Comparison of ENCODE assay signal across 8 mouse cellular contexts in genomic region chr10:38965075-38965781, GRCm38 (mm10). TPM values are rescaled to one million over a fixed set of nuclear protein-coding genes. Genes with fewer than 3 reads are reported as not detected.
A peak's percentile ranks its signal among the peaks of the same experiment; 100 is the strongest.
DNase-seq lines count a peak whose midpoint lies in the region; ATAC-seq lines count a peak whose summit lies in the region.

Lama4 (plus strand) TSS chr10:38965515.

- peak within 1 kb of the TSS; percentile 72 for H3K4me2 ChIP-seq in hindbrain, embryonic 13.5 days

- H3K9me3 ChIP-seq in hindbrain, embryonic 13.5 days: no peaks in the 10 kb centered on the region

- intact Hi-C loops in left cerebral cortex, postnatal 10 days (cut with DNase I): no loop called here

- peaks cover 8% of the 10 kb centered on the region; the same call in 1 of the 2 replicates for H3K4me1 ChIP-seq in brown adipose tissue, adult 24 weeks (ENCODE audit: control insufficient read depth, insufficient read depth, insufficient read length, low read length)
- H3K4me1 ChIP-seq in hindbrain, embryonic 13.5 days (replicated peaks): peaks cover 22% of the 10 kb centered on the region

- H3K27ac ChIP-seq in brown adipose tissue, adult 24 weeks (replicated peaks; ENCODE audit: low read depth, low read length): peak within 1 kb of the TSS; percentile 86
- H3K27ac ChIP-seq in hindbrain, embryonic 13.5 days: peak within 1 kb of the TSS; percentile 56

- H3K9ac ChIP-seq in hindbrain, embryonic 13.5 days: peak within 1 kb of the TSS; percentile 72

- H3K27me3 ChIP-seq in hindbrain, embryonic 13.5 days: 0 out of 2 replicates have a peak, but pooled peaks cover 3% of the 10 kb centered on the region

- ATAC-seq in hindbrain, embryonic 13.5 days (ENCODE audit: low FRiP score): peak; percentile 79

- 4% methylated on average over 24 of the region's 24 CpGs for WGBS in hindbrain, embryonic 13.5 days

- H3K4me3 ChIP-seq in brown adipose tissue, adult 24 weeks (ENCODE audit: insufficient read depth, low read depth, low read length): peak within 1 kb of the TSS; percentile 98
- H3K4me3 ChIP-seq in hindbrain, embryonic 13.5 days: peak within 1 kb of the TSS; percentile 45

- peak; percentile 44 for DNase-seq in Muller cell, postnatal 12 days (ENCODE audit: inconsistent ontology term)
- peak; percentile 45 to 62 for DNase-seq in gastrocnemius, adult 8-10 months (ENCODE audit: low spot score in 2 of 2)
- DNase-seq in left cerebral cortex, postnatal 10 days (ENCODE audit: extremely low spot score in 1 of 2, low spot score in 2 of 2): peak; percentile 36 to 82
- peak; percentile 71 to 83 for DNase-seq in lung, postnatal 4 days
- peak; percentile 54 for DNase-seq in right cerebral cortex, postnatal 4 days
- no peak for DNase-seq in cerebellum, adult 9-11 months

- no peaks in the 10 kb centered on the region for H3K36me3 ChIP-seq in hindbrain, embryonic 13.5 days

RNA-seq across cellular contexts. Expression of gene Lama4, which starts in this region (rescaled TPM):
- 35.4 and 58.9 TPM in 2 replicates for polyA plus RNA-seq in brown adipose tissue, adult 24 weeks (2012; ENCODE audit: insufficient read depth, insufficient read length, missing spikeins)
- total RNA-seq in gastrocnemius, adult 8-10 months (2022): 10 to 100 TPM in 3 of 4 experiments, 1 to 10 TPM in 1; 9.2 to 16.9 (median 11.5) TPM
- polyA plus RNA-seq in hindbrain, embryonic 13.5 days (2015; fragmentation: Nextera tagmentation; extraction: Ambion mirVana): 22.3 and 23.3 TPM in 2 replicates
- total RNA-seq in left cerebral cortex, postnatal 10 days (2021): 10 to 100 TPM; 24.1 to 27.4 TPM
